Mouse (Mus musculus): ENCODE results near the gene Gm21783. TPM values are rescaled to one million over a fixed set of nuclear protein-coding genes. Genes with fewer than 3 reads are reported as not detected.
"Not testable (repeated sequence)": the region's sequence is repeated elsewhere in the genome, so short reads cannot be mapped to it uniquely, and the experiment has no call there.

The Gm21783 gene
- not detected in 2 replicates for polyA plus RNA-seq (2016; fragmentation: Nextera tagmentation; extraction: Ambion mirVana)

GRCm38 (mm10) chrY:44981163-44981562 is at the start of gene Gm21783:
TSS of gene Gm21783 (minus strand) at chrY:44981263.
- H3K27ac ChIP-seq; ATAC-seq (ENCODE audit: insufficient number of reproducible peaks, insufficient read depth, low FRiP score, low TSS enrichment); H3K4me2 ChIP-seq (replicated peaks); H3K9me3 ChIP-seq; H3K4me1 ChIP-seq; H3K27me3 ChIP-seq; H3K4me3 ChIP-seq; H3K9ac ChIP-seq; H3K36me3 ChIP-seq: not testable (repeated sequence)
- WGBS: no CpG with 5 or more reads among the region's 1 CpGs
